Mouse (Mus musculus): ENCODE measurements around the gene Meox1. TPM values are rescaled to one million over a fixed set of nuclear protein-coding genes. Genes with fewer than 3 reads are reported as not detected.

The Meox1 gene
- polyA plus RNA-seq, 1 experiment from 2014 or later, result 0.96 TPM

DNA sequence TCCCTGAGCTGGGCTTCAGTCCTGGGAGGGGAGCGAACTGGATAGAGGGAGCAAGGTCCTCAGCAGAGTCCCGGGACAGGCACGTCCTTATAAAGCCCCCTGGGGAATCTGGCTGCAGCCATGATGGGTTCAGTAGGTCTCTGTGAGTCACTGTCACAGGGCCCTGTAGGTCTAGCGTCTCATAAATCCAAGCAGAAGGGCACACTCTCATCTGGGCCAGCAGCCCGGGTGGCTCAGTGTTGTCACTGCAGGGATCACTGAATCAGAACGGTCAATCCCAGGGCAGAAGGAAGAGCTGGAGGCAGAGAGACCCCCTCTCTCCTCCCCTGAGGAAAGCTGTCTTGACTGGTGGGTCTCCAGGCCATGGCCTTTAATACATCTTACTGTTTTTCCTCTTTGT, 14.6 kb upstream of the Meox1 start:
- no peak overlapping the region for H3K4me2 ChIP-seq (ENCODE audit: low read length)
- no peaks in the 10 kb centered on the region for H3K36me3 ChIP-seq (ENCODE audit: control insufficient read depth, insufficient read depth, low read length)
- H3K9ac ChIP-seq (ENCODE audit: low read depth, low read length), result no peak overlapping the region
- whole genome bisulfite sequencing, result 63% methylated on average over 6 of the region's 6 CpGs
- peaks cover 2% of the 10 kb centered on the region; the same call in 1 of the 2 replicates for H3K27me3 ChIP-seq (replicated peaks; ENCODE audit: control insufficient read depth, insufficient read depth, low read length)
- no peak overlapping the region for H3K4me3 ChIP-seq (ENCODE audit: low read length)
- ATAC-seq, result no peak
- no peak overlapping the region for H3K27ac ChIP-seq (ENCODE audit: low read depth, low read length)
- H3K4me1 ChIP-seq (ENCODE audit: control insufficient read depth, insufficient read depth, low read depth, low read length), result peaks cover 2% of the 10 kb centered on the region; the same call in 1 of the 2 replicates
- H3K9me3 ChIP-seq (ENCODE audit: control insufficient read depth, low read length), result no peaks in the 10 kb centered on the region

DNA sequence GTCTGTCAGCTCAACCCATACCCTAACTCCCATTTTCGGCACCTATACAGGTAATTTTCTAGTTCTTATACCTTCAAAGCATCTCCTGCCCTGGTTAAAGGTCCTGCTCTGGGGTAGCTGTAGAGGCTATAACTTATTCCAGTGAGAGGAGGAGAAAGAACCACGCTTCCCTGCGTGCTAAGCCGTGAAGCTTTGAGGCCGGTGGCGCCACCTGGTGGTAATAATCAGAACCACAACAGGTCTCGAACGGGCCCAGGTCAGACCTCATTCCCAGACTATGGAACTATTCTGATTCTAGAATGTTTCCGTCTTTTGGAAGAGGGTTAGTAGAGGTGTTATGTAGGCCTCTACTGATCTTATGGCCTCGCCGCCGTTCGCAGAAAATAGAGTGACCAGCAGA, 10.9 kb upstream of the Meox1 start:
- Histone ChIP-seq H3K9me3 (ENCODE audit: control insufficient read depth, low read length) (no peaks in the 10 kb centered on the region), H3K9ac (ENCODE audit: low read depth, low read length) (no peak overlapping the region), H3K27ac (ENCODE audit: low read depth, low read length) (no peak overlapping the region), H3K4me3 (ENCODE audit: low read length) (no peak overlapping the region), H3K4me1 (ENCODE audit: control insufficient read depth, insufficient read depth, low read depth, low read length) (peaks cover 2% of the 10 kb centered on the region; the same call in 1 of the 2 replicates), H3K4me2 (ENCODE audit: low read length) (no peak overlapping the region), H3K36me3 (ENCODE audit: control insufficient read depth, insufficient read depth, low read length) (no peaks in the 10 kb centered on the region), H3K27me3 (replicated peaks; ENCODE audit: control insufficient read depth, insufficient read depth, low read length) (no peaks in the 10 kb centered on the region; the same call in 1 of the 2 replicates)
- peak; percentile 56; the same call in 1 of the 2 replicates for ATAC-seq
- WGBS, result 29% methylated on average over 13 of the region's 13 CpGs

DNA sequence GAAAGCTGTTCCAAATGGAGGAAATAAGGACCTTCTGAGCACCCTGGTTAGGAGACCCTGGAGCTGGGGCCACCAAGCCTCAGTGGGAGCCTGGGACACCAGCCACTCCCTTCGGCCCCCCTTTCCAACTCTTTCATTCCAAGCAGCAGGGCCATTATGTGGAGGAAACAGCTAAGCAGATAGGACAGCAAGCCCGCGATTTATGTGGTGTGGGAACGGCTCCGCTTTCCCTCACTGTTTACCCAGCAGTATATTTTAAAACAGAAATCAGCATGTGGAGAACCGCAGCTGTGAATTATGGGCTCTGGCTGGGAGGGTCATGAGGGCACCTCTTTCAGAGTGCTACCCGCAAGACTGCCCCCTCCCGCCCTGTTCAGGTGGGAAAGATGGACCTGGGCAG, 7.1 kb upstream of the Meox1 start:
- Histone ChIP-seq H3K4me3 (ENCODE audit: low read length) (no peak overlapping the region), H3K9me3 (ENCODE audit: control insufficient read depth, low read length) (no peaks in the 10 kb centered on the region), H3K4me1 (ENCODE audit: control insufficient read depth, insufficient read depth, low read depth, low read length) (no peaks in the 10 kb centered on the region), H3K4me2 (ENCODE audit: low read length) (no peak overlapping the region), H3K36me3 (ENCODE audit: control insufficient read depth, insufficient read depth, low read length) (no peaks in the 10 kb centered on the region), H3K9ac (ENCODE audit: low read depth, low read length) (no peak overlapping the region), H3K27me3 (replicated peaks; ENCODE audit: control insufficient read depth, insufficient read depth, low read length) (no peaks in the 10 kb centered on the region), H3K27ac (ENCODE audit: low read depth, low read length) (no peak overlapping the region)
- 71% methylated on average over 8 of the region's 8 CpGs for WGBS
- no peak for ATAC-seq

DNA sequence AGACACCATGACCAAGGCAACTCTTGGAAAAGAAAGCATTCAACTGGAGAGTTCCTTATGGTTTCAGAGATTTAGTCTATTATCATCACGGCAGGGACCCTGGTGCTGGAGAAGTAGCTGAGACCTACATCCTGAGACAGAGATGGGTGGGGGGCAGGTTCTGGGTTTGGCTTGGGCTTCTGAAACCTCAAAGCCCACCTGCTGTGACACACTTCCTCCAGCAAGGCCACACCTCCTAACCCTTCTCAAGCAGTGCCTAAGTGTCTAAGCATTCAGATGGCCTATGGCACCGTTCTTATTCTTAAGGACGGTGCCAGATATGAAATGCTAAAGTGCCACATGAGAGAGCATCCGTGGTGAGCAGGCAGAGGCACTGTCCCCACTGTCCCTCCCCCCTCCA, 4.2 kb upstream of the Meox1 start:
- Histone ChIP-seq H3K27me3 (replicated peaks; ENCODE audit: control insufficient read depth, insufficient read depth, low read length) (peaks cover 4% of the 10 kb centered on the region), H3K4me2 (ENCODE audit: low read length) (no peak overlapping the region), H3K36me3 (ENCODE audit: control insufficient read depth, insufficient read depth, low read length) (no peaks in the 10 kb centered on the region), H3K4me3 (ENCODE audit: low read length) (no peak overlapping the region), H3K4me1 (ENCODE audit: control insufficient read depth, insufficient read depth, low read depth, low read length) (no peaks in the 10 kb centered on the region), H3K9ac (ENCODE audit: low read depth, low read length) (no peak overlapping the region), H3K27ac (ENCODE audit: low read depth, low read length) (no peak overlapping the region), H3K9me3 (ENCODE audit: control insufficient read depth, low read length) (no peaks in the 10 kb centered on the region)
- 87% methylated on average over 4 of the region's 4 CpGs for WGBS
- no peak for ATAC-seq

DNA sequence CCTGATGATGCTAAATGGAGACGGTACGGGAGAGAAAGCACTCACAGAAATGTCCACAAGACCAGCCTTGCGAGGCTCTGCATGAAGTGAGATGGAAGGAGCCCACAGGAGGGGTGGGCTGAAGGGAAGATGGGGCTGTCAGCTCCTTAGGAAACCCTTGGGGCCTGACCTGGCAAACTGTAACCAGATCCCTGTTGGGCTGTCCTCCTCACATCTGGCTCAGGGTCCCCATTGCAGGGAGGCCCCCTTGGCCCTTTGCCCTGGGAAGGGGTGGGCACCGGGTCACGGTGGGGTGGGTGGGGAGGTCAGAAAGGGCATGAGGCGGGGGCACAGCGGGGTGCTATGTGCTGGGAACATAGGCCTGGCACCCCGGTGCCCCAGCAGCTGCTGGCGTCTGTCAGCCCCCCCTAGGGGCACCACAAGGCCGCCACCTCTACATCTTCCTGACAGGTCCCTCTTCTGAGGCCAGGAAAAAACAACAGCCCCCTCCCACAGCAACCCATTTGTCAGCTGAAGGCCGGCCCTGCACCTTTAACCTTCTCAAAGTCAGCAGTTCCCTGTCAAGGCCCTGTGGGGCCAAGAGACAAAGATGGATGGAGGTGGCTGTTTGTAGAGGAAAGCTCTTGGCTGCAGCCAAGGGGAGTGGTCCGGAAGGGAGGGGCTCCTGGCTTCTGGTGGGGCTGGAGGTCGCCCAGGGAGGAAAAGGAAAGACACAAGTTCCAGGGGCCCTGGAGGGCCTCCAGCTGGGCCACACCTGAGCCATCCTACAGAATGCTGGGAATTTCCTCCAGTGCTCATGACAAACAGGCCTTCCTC, 2.6 kb upstream of the Meox1 start:
- no peaks in the 10 kb centered on the region for H3K9me3 ChIP-seq (ENCODE audit: control insufficient read depth, low read length)
- H3K27ac ChIP-seq (ENCODE audit: low read depth, low read length), result no peak overlapping the region
- no peak overlapping the region for H3K9ac ChIP-seq (ENCODE audit: low read depth, low read length)
- WGBS, result 30% methylated on average over 11 of the region's 13 CpGs
- peaks cover 2% of the 10 kb centered on the region for H3K4me1 ChIP-seq (ENCODE audit: control insufficient read depth, insufficient read depth, low read depth, low read length)
- H3K27me3 ChIP-seq (replicated peaks; ENCODE audit: control insufficient read depth, insufficient read depth, low read length), result peaks cover 13% of the 10 kb centered on the region
- H3K4me3 ChIP-seq (ENCODE audit: low read length), result no peak overlapping the region
- no peaks in the 10 kb centered on the region for H3K36me3 ChIP-seq (ENCODE audit: control insufficient read depth, insufficient read depth, low read length)
- no peak for ATAC-seq
- H3K4me2 ChIP-seq (ENCODE audit: low read length), result no peak overlapping the region

DNA sequence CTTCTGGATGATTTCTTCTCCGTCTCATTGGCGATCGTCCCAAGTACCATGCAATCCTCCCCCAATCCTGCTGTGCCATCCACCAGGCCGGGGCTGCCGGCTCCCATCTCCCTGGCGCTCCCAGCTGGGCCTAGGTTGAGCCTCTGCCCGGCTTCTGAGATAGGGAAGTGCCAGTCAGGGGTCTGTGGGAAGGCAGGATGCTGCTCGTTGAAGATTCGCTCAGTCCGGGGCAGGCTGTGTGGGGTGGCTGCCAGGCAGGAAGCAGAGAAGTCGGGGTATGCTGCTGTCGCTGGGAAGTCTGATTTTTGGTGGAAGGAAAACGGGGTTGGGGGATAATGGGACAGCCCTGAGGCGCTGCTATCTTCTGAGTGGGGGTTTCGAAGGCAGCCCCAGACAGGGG, 614 bp downstream of the Meox1 start:
- Histone ChIP-seq H3K9me3 (ENCODE audit: control insufficient read depth, low read length) (no peaks in the 10 kb centered on the region), H3K4me2 (ENCODE audit: low read length) (no peak overlapping the region), H3K36me3 (ENCODE audit: control insufficient read depth, insufficient read depth, low read length) (no peaks in the 10 kb centered on the region), H3K9ac (ENCODE audit: low read depth, low read length) (no peak overlapping the region), H3K4me3 (ENCODE audit: low read length) (no peak overlapping the region), H3K27ac (ENCODE audit: low read depth, low read length) (no peak overlapping the region), H3K27me3 (replicated peaks; ENCODE audit: control insufficient read depth, insufficient read depth, low read length) (peaks cover 13% of the 10 kb centered on the region), H3K4me1 (ENCODE audit: control insufficient read depth, insufficient read depth, low read depth, low read length) (peaks cover 14% of the 10 kb centered on the region)
- no peak for ATAC-seq
- 40% methylated on average over 15 of the region's 15 CpGs for WGBS

DNA sequence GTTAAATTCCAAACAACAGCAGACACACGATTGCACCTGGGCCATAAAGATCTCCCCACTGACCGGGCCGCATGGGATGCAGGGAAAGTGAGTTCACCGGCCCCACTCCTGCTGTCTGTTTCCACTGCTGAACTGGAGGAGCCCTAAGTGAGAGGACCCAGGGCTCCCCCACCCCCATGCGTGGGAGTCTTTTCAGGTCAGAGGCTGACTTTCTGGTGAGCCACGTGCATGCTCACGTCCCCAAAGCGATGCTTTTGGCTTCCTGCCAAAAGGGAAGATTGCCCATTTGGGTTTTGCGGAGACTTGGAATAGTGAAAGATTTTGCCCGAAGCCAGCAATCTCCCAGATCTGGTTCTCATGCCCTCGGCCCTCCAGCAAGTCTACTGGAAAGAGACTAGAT, 2.7 kb downstream of the Meox1 start:
- Histone ChIP-seq H3K4me3 (ENCODE audit: low read length) (no peak overlapping the region), H3K27ac (ENCODE audit: low read depth, low read length) (no peak overlapping the region), H3K36me3 (ENCODE audit: control insufficient read depth, insufficient read depth, low read length) (no peaks in the 10 kb centered on the region), H3K9ac (ENCODE audit: low read depth, low read length) (no peak overlapping the region), H3K9me3 (ENCODE audit: control insufficient read depth, low read length) (no peaks in the 10 kb centered on the region), H3K4me1 (ENCODE audit: control insufficient read depth, insufficient read depth, low read depth, low read length) (peaks cover 14% of the 10 kb centered on the region), H3K27me3 (replicated peaks; ENCODE audit: control insufficient read depth, insufficient read depth, low read length) (peaks cover 13% of the 10 kb centered on the region), H3K4me2 (ENCODE audit: low read length) (peak overlapping the region; percentile 5)
- ATAC-seq, result no peak
- 16% methylated on average over 11 of the region's 11 CpGs for WGBS

DNA sequence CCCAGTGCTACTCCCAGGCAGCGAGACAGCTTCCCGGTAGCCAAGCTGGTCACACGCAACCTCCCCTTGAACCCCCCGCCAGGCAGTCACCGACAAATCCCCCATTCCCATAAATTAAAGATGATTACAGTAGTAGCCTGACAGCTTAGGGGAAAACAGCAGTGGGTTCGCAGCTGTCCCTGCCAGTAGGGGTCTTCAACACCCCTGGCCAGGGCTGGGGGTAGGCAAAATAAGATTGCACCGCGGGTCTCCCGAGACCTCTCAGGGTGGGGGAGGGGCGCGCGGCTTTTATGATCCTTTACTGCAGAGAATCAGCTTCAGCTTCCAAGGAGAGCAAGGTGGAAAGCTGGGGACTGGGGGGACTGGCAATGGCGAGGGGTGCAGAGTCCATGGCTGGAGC, 4.4 kb downstream of the Meox1 start:
- H3K9ac ChIP-seq (ENCODE audit: low read depth, low read length), result peak overlapping the region; percentile 7

DNA sequence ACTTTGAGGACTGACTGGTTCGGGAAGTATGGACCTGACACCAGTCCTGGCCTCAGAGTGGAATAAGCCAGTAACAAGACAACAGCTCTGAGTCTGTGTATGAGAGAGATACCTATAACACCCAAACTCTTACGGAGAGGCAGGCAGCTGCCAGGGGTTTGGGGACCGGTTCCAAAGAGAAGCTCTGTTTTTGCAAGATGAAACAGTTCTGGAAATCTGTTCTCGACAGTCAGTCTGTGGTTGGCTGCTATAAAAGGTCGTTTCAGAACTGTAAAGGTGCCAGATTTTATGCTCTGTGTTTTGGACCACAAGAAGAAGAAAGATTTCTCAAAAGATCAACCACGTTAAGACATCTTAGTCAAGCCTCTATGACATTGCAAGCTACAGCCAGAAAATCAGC, 5.4 kb downstream of the Meox1 start:
- Histone ChIP-seq H3K27me3 (replicated peaks; ENCODE audit: control insufficient read depth, insufficient read depth, low read length) (peaks cover 9% of the 10 kb centered on the region), H3K4me1 (ENCODE audit: control insufficient read depth, insufficient read depth, low read depth, low read length) (peaks cover 14% of the 10 kb centered on the region), H3K36me3 (ENCODE audit: control insufficient read depth, insufficient read depth, low read length) (no peaks in the 10 kb centered on the region), H3K4me2 (ENCODE audit: low read length) (no peak overlapping the region), H3K9me3 (ENCODE audit: control insufficient read depth, low read length) (no peaks in the 10 kb centered on the region), H3K27ac (ENCODE audit: low read depth, low read length) (no peak overlapping the region), H3K4me3 (ENCODE audit: low read length) (no peak overlapping the region), H3K9ac (ENCODE audit: low read depth, low read length) (no peak overlapping the region)
- 63% methylated on average over 6 of the region's 6 CpGs for WGBS
- ATAC-seq, result no peak

More for the DNA sequence above, 4.4 kb downstream of the Meox1 start:
- H3K9me3 ChIP-seq (ENCODE audit: control insufficient read depth, low read length), result no peaks in the 10 kb centered on the region
- H3K27ac ChIP-seq (ENCODE audit: low read depth, low read length), result no peak overlapping the region
- peak overlapping the region; percentile 51 for H3K4me2 ChIP-seq (ENCODE audit: low read length)
- no peak for ATAC-seq
- peaks cover 14% of the 10 kb centered on the region for H3K4me1 ChIP-seq (ENCODE audit: control insufficient read depth, insufficient read depth, low read depth, low read length)
- H3K27me3 ChIP-seq (replicated peaks; ENCODE audit: control insufficient read depth, insufficient read depth, low read length), result peaks cover 9% of the 10 kb centered on the region
- H3K4me3 ChIP-seq (ENCODE audit: low read length), result peak overlapping the region; percentile 20; the same call in 1 of the 2 replicates
- 2% methylated on average over 13 of the region's 13 CpGs for WGBS
- H3K36me3 ChIP-seq (ENCODE audit: control insufficient read depth, insufficient read depth, low read length), result no peaks in the 10 kb centered on the region
